Mouse (Mus musculus): ENCODE measurements around the gene Papln. TPM values are rescaled to one million over a fixed set of nuclear protein-coding genes. Genes with fewer than 3 reads are reported as not detected.

Papln gene
- polyA plus RNA-seq (2015; fragmentation: Illumina TruSeq; extraction: RNeasy Lipid Tissue Mini Kit (QIAGEN cat#74804); ENCODE audit: insufficient read depth, low replicate concordance), result 0.11 TPM

DNA sequence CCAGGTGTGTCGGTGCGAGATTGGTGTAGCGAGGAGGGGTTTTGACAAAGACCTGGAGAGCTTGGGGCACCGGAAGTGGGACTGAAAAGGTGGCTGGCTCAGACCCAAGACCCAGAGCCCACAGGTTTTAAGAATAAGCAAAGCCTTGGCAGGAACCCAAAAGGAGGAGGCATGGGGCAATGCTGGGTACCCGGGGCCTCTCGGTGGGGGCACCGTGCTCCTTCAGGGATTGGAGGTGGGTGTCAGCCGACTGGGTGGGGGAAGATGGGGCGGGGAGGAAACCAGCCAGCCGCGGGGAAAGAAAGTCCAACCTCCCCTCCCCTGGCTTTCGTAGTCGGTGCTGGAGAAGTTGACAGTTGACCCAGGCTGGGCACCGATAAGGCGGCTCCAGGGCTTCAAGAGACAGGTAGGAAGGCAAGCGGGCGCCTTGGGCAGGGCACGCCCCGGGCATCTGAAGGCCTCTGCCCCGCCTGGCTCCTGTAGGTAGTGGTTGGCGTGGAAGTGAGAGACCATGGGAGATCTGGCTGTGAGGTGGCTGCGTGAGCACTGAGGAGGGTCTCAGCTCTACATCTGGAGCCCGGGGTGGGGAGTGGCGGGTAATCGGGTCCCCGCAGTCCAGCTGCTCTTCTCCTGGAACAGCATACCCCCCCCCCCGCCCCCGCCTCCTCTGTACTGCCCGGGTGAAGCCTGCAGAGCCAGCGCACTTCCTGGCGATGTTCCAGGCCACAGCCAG, at the start of gene Papln:
Papln (plus strand) TSS at position 324 of the 733 bp plus-strand sequence.

Other genes starting within 250 kb of the Papln start
- 14.0 TPM for gene Dcaf4, start 243.2 kb upstream of the Papln start, polyA plus RNA-seq (2015; fragmentation: Illumina TruSeq; extraction: RNeasy Lipid Tissue Mini Kit (QIAGEN cat#74804); ENCODE audit: insufficient read depth, low replicate concordance)
- gene Zfyve1, start 166.4 kb upstream of the Papln start, polyA plus RNA-seq (2015; fragmentation: Illumina TruSeq; extraction: RNeasy Lipid Tissue Mini Kit (QIAGEN cat#74804); ENCODE audit: insufficient read depth, low replicate concordance), result 18.7 TPM
- 391 TPM for gene Rbm25, start 132.4 kb upstream of the Papln start, polyA plus RNA-seq (2015; fragmentation: Illumina TruSeq; extraction: RNeasy Lipid Tissue Mini Kit (QIAGEN cat#74804); ENCODE audit: insufficient read depth, low replicate concordance)
- gene Psen1, start 75.5 kb upstream of the Papln start, polyA plus RNA-seq (2015; fragmentation: Illumina TruSeq; extraction: RNeasy Lipid Tissue Mini Kit (QIAGEN cat#74804); ENCODE audit: insufficient read depth, low replicate concordance), result 63.8 TPM
- 30.5 TPM for gene Numb, start 158.3 kb downstream of the Papln start, polyA plus RNA-seq (2015; fragmentation: Illumina TruSeq; extraction: RNeasy Lipid Tissue Mini Kit (QIAGEN cat#74804); ENCODE audit: insufficient read depth, low replicate concordance)
- gene Riox1, start 187.0 kb downstream of the Papln start, polyA plus RNA-seq (2015; fragmentation: Illumina TruSeq; extraction: RNeasy Lipid Tissue Mini Kit (QIAGEN cat#74804); ENCODE audit: insufficient read depth, low replicate concordance), result 8.1 TPM
- gene Heatr4, start 221.2 kb downstream of the Papln start, polyA plus RNA-seq (2015; fragmentation: Illumina TruSeq; extraction: RNeasy Lipid Tissue Mini Kit (QIAGEN cat#74804); ENCODE audit: insufficient read depth, low replicate concordance), result not detected
- gene Acot2, start 224.2 kb downstream of the Papln start, polyA plus RNA-seq (2015; fragmentation: Illumina TruSeq; extraction: RNeasy Lipid Tissue Mini Kit (QIAGEN cat#74804); ENCODE audit: insufficient read depth, low replicate concordance), result 3.1 TPM
- 8.4 TPM for gene Acot1, start 245.9 kb downstream of the Papln start, polyA plus RNA-seq (2015; fragmentation: Illumina TruSeq; extraction: RNeasy Lipid Tissue Mini Kit (QIAGEN cat#74804); ENCODE audit: insufficient read depth, low replicate concordance)